Mouse (Mus musculus): ENCODE data around the gene Syde2.
"Not testable (repeated sequence)": the region's sequence is repeated elsewhere in the genome, so short reads cannot be mapped to it uniquely, and the experiment has no call there.

Syde2 gene

GRCm38 (mm10) chr3:145966806-145967205, 20.9 kb upstream of the Syde2 start:
- no peak for DNase-seq

- no peak for DNase-seq
Measured at GRCm38 (mm10) chr3:145969031-145969501, 18.6 kb upstream of the Syde2 start.

GRCm38 (mm10) chr3:145971501-145971900, 16.2 kb upstream of the Syde2 start:
- no peak for DNase-seq

DNA sequence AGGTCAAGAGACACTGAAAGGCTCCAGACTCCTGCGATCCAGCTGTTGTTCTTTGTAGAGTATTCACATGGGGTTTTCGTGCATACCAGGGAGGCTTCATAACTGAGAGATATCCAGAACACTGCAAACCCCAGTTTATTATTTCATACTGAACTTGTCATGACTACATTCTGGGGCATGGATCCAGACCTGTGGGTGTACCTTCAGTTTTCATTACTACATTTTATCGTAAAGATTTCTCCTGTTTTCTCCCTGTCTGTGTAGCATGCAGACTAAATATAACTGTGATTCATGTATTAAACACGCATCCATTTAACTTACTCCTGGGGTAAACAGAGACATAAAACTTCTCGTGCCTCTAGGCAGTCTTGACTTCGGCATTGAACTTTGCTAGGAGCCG, 12.7 kb upstream of the Syde2 start:
- no peak for DNase-seq

DNA sequence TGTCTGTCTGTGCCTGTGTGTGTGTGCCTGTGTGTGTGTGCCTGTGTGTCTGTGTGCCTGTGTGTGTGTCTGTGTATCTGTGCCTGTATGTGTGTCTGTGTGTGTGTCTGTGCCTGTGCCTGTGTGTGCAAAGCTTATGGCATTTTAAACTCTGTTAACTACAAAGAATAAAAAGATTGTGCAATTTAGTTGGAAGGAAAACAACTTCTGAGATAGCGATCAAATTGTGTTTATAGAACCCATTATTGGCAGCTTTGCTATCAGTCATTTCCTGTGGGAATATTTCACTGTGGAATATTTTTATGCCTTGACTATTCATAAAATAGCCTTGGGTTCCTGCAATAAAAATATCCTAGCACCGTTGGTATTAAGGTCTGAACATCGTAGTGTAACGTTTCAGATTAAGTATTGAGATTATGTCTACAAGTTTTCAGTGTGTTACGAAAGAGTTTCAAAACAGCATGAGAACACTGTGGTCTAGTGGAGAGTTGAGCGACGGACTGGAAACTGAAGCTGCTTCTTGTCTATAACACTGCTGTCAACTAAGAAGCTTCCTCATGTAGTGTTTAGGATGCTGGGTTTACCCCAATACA, 2.2 kb upstream of the Syde2 start:
- DNase-seq = no peak

DNA sequence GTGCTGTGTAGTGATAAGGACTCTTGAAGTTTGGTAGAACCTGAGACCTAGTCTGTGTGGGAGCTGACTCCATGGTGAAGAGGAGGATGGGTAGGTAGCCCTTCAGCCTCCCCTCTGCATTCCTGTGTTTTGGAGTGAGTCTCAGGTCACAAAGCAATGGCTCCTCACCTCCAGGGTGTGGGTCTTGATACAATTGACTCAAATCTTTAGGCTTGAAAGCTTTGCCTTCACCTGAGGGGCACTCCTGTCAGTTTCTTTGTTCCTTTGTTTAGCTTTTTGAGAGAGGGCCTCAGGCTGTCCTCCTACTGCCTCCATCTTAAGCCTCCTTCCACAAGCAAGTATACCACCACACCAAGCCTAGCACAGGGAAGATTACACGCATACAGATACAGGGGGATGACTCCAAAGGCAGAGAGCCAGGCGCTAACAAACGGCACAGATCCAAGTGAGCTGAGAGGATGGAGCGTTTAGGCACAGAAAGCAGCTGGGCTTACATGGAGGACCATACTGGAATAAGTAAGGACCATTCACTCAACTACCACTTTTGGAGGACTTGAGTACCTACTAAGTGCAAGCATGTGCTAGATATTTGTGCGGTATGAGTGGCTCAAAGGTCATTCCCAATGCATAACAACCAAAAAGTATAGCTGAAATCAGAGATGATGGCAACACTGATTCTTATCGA, 1.2 kb upstream of the Syde2 start:
- DNase-seq = no peak

GRCm38 (mm10) chr3:145987970-145988683, 457 bp downstream of the Syde2 start:
- DNase-seq = peak; percentile 12 to 19

GRCm38 (mm10) chr3:145988684-145989575, 1.3 kb downstream of the Syde2 start:
- no peak for DNase-seq

- no peak for DNase-seq
Measured at GRCm38 (mm10) chr3:145989576-145990081, 2.0 kb downstream of the Syde2 start.

- no peak for DNase-seq
Measured at GRCm38 (mm10) chr3:145991130-145991529, 3.5 kb downstream of the Syde2 start.

DNA sequence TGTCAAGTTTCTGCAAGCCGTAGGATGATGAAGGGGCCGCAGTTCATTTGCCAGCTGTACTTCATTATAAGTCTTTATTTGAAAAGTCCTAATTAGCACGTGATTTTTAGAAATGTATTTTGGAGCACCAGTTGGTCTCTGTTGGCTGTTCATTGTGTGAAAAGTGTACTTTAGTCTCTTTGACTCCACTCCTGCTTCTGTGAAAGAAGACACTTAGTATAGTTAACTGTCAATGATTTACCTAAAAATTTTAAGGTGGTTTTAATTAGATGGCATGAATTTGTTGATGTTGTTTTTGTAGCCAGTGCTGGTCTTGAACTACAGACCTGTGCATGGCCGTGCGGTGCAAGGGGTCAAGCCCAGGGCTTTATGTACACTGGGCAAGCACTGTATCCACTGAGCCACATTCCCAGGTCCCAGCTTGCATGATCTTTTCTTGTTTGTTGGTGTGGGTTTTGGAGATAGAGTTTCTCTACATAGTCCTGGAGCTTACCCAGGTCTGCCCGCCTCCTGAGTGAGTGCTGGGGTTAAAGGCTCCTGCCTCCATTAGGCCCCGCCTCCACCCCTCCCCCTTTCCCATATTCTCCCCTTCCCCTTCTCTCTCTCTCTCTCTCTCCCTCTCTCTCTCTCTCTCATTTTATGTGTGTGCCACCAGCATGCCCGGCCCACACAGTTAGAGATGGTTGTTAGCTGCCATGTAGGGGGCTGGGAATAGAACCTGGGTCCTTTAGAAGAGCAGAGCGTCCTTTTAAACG, 4.5 kb downstream of the Syde2 start:
- no peak for DNase-seq

- no peak for DNase-seq
Measured at GRCm38 (mm10) chr3:145992796-145993195, 5.1 kb downstream of the Syde2 start.

DNA sequence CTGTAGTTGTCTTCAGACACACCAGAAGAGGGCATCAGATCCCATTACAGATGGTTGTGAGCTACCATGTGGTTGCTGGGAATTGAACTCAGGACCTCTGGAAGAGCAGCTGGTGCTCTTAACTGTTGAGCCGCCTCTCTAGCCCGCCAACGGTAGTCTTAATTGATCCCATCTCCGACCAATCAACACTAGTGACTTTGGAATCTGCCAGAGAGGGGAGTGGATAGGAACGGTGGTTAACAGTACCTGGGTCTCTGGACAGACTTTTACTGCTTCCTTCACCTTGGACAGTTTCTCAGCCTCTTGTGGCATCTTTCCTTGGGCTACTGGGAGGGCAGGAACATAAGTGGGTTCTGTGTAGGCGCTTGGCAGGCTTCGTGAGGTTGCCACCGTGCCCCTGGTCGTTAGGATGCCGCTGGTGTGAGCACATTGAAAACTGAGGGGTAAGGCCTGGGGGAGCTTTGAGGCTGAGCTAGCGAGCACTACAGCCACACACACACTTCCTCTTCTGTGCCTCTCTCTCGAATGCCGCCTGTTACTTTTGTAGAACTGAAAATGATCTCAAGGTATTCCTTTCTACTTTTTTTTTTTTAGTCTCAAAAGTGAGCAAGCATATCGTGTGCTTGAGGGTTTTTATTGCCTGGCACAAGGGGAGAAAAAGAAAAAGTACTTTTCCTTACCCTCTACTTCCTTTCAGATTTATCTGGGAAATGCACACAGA, 6.0 kb downstream of the Syde2 start:
- no peak for DNase-seq

- no peak for DNase-seq
Measured at GRCm38 (mm10) chr3:145995489-145995888, 7.8 kb downstream of the Syde2 start.

DNA sequence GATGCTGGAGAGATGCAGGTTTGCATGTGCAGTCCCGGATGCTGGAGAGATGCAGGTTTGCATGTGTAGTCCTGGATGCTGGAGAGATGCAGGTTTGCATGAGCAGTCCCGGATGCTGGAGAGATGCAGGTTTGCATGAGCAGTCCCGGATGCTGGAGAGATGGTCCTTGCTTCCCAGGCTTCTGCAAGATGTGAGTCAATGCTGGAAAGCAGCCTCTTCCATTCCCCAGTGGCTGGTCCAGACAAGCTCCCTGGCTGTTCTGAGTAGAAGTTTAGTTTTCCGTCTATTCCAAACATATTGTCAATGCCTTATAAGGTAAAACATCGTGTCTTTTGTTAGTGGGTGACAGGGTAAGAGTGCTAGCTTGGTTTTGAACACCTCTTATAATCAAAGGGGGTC, 8.9 kb downstream of the Syde2 start:
- DNase-seq = not testable (repeated sequence)

DNA sequence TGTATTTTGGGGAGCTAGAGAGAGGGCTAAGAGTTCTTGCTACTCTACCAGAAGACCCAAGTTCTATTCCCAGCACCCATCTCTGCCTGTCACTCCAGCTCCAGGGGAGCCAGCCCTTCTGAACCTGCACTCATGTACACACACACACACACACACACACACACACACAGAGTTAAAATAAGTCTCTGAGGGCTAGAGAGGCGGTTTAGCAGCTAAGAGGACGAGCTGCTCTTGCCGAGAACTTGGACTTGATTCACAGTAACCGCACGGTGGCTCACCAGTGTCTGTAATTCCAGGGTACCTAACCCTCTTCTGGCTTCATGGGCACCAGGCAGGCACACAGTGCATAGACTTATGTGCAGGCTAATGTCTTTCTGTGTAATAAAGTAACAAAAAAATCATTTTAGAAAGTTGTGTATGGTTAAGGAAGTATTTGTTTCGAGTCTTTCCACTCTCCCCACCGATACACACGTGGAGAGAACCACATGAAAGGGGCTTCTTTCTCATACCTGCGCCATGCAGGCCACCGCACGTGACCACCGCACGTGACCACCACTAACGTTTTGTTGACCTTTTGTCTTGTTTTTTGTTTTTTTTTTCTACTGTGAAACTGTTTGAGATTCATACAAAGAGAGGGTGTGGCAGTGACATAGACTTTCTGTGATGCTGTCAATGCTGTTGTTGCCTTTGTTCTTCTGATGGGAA, 16.8 kb downstream of the Syde2 start:
- DNase-seq = no peak

DNA sequence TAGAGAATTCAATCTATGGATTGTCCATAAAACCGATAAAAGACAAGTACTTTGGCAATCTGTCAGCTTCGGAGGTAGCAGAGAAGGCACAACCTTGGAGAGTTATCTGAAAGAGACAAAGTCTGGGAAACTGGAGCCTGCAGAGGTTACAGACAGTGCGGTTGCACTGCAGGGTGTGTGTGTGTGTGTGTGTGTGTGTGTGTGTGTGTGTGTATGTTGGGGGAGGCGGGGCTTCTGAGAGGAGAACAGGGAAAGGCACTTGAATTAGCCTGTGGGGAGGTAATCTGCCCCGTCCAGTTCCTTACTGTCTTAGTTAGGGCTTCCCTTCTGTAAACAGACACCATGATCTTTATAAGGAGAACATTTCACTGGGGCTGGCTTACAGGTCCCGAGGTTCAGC, 20.2 kb downstream of the Syde2 start:
- DNase-seq = no peak

GRCm38 (mm10) chr3:146009859-146010645, 22.4 kb downstream of the Syde2 start:
- no peak for DNase-seq

GRCm38 (mm10) chr3:146010751-146011150, 23.1 kb downstream of the Syde2 start:
- DNase-seq = no peak

All from spleen, adult 18-20 months (tissue).